Mouse (Mus musculus): ENCODE measurements around the gene 5031439G07Rik.

GRCm38 (mm10) chr15:84948990-84949389 lies 39.4 kb downstream of the 5031439G07Rik start:
- TF ChIP-seq ETS1 (IDR thresholded peaks at IDR 0.05; ENCODE audit: low read depth, low read length) (no peak), CTCF (IDR thresholded peaks at IDR 0.05 in 2 of 3, conservative IDR thresholded peaks at IDR 0.05 in 1 of 3; ENCODE audit: control insufficient read depth in 1 of 3, insufficient read depth in 1 of 3, low read depth in 2 of 3, low read length in 3 of 3, poor library complexity in 1 of 3, severe bottlenecking in 1 of 3) (no peak), ZC3H11A (IDR thresholded peaks at IDR 0.05; ENCODE audit: low read depth, low read length) (no peak), MAFK (IDR thresholded peaks at IDR 0.05; ENCODE audit: borderline replicate concordance, low read depth, low read length) (no peak), POLR2A (IDR thresholded peaks at IDR 0.05; ENCODE audit: control insufficient read depth in 1 of 2, insufficient read depth in 1 of 2, low read depth in 1 of 2, low read length in 2 of 2, poor library complexity in 1 of 2) (no peak), ELF1 (IDR thresholded peaks at IDR 0.05; ENCODE audit: low read depth, low read length) (no peak)

Measured in MEL (cell line).